Mouse (Mus musculus): ENCODE results near the gene Gins1.

Gene Gins1

DNA sequence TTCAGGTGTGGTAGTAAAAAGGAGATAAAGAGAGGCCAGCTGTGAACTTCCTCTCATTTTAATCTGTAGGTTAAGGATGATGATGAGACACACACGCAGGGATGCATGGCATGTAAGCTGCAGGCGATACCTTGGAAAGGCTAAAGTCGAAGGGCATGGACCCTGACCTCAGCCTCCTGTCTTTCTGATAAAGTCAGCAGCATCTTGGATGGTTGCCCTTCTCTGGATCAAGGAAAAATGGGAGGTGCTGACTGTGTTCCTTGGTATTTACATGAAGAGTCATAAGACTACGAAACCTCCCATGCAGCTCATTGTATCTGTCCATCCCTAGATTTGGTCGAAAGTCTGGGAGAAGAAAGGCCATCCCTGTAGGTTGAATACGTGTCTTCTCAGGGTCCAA lies 4.9 kb upstream of the Gins1 start:
- ChIA-PET CTCF (interaction anchor here in 1 of 4 experiments (0.6 kb wide), 1 partner anchor 1297 kb away, joined by 3 read pairs; no protein-coding TSS in a partner anchor), POLR2A (interaction anchor here in 2 of 4 experiments (0.6 to 1.7 kb wide), 3 partner anchors 9 to 245 kb away, joined by 3 to 7 read pairs (median 3); no protein-coding TSS in a partner anchor)

DNA sequence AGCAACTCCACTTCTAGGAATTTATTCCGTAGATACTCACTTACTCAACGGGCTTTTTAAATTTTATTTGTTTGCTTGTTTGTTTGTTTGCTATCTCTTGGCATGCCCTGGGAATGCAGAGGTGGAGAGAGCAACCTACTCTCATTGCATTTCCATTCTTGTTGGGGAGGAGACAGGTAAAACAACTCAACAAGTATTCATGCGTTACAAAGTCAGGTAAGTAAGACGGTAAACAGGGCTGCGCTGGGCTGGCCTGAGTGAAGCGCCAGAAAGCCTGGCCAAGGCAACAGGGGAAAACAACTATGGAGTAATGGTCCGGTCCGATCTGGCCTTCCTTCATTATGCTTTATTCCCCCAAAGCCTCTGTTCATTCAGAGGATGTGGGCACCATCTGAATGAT lies 2.9 kb upstream of the Gins1 start:
- CTCF ChIA-PET = no interaction called here

DNA sequence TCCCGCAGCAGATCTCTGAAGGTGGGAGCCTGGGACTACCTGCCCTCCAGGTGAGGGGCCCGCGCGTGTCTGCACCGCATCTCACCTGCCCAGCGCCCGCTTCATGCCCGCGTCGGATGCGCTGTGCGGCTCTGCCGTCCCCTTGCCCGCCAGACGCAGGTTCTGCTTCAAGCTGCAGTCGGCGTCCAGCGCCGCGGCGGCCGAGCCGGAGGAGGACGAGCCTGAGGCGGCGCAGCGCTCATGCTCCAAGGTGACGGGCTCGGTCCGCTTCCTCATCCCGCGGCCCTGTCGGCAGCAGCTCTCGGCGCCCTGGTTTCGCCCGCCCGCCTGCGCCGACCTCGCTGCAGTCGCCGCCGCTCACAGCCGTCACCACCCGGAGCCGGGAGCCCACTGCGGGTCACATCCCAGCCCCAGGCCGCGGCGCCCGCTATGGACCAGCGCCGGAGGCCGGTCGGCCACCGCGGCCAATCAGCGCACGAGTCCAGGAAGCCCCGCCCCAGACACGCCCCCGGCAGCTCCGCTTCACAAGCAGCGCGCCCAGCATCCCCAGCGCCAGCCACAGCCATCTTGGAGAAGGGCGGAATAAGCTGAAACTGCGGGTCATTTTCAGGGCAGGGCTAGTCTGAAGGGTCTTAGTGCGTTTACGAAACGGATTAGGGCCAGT lies 796 bp upstream of the Gins1 start, which contains the start of gene Abhd12:
TSS of gene Abhd12 (minus strand) at position 470 of the 664 bp plus-strand sequence.
- POLR2A ChIA-PET = interaction anchor here in 3 of 4 experiments (0.6 to 5.6 kb wide), 98 partner anchors 9 to 1900 kb away, joined by 3 to 71 read pairs (median 4); partner anchors contain the start of genes Entpd6 (in 2 of the 3), Nanp (in 2 of the 3), Ninl (in 2 of the 3) and Acss1 (in 1 of the 3)
- CTCF ChIA-PET = interaction anchor here (0.5 to 2.0 kb wide), 9 partner anchors 9 to 886 kb away, joined by 3 to 9 read pairs (median 4); no protein-coding TSS in a partner anchor

More for the DNA sequence above, 2.9 kb upstream of the Gins1 start:
- POLR2A ChIA-PET = interaction anchor here in 1 of 4 experiments (2.9 kb wide), 1 partner anchor 18 kb away, joined by 13 read pairs; no protein-coding TSS in a partner anchor

DNA sequence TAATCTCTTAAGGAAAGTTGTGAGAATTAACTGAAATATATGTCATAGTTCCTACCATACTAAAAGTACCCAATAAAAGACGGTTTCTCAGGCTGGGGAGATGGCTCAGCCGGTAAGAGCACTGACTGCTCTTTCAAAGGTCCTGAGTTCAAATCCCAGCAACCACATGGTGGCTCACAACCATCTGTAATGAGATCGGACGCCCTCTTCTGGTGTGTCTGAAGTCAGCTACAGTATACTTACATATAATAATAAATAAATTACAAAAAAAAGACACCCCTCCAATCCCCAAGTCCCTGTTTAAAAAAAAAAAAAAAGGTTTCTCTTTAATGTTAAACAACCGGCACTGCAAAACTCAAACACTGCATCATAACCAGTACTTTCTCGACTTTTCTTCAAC lies 3.7 kb downstream of the Gins1 start:
- CTCF ChIA-PET = interaction anchor here in 2 of 4 experiments (0.5 to 1.0 kb wide), 2 partner anchors 130 to 148 kb away, joined by 3 read pairs; no protein-coding TSS in a partner anchor
- POLR2A ChIA-PET = interaction anchor here in 3 of 4 experiments (0.7 to 2.7 kb wide), 72 partner anchors 8 to 1487 kb away, joined by 3 to 22 read pairs (median 5); partner anchors contain the start of genes Nanp (in 3 of the 3), Ninl (in 3 of the 3), Acss1 (in 2 of the 3) and Entpd6 (in 1 of the 3)

DNA sequence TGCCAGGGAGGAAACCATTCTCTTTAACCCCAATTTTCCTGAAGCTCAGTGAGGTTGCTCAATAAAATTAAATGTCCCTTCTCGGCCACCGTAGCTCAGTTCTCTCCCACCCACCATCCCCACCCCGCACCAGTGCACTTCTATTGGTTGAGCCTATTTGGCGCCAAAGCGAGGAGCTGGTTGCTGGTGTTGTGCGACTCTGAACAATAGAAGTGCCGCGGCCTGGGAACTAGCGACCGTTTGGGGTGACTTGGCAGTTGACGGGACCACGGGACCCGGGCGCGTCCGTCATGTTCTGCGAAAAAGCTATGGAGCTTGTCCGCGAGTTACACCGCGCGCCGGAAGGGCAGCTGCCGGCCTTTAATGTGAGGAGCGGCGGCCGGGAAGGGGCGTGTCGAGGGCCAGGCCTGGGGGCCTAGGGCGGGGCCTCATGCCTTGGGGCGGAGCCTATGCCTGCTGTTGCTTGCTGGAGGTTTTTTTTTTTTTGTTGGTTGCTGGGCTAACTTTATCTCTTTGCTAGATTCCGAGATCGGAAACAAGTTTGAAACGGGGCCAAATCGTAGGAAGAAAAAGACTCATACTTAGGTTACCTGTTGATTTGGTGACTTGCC lies 4.3 kb downstream of the Gins1 start:
- ChIA-PET CTCF (interaction anchor here in 2 of 4 experiments (0.5 to 1.0 kb wide), 7 partner anchors 109 to 956 kb away, joined by 3 to 8 read pairs (median 3); no protein-coding TSS in a partner anchor), POLR2A (interaction anchor here (0.5 to 2.7 kb wide), 93 partner anchors 9 to 1487 kb away, joined by 3 to 22 read pairs (median 4); partner anchors contain the start of genes Nanp (in 3 of the 4), Ninl (in 3 of the 4), Acss1 (in 2 of the 4) and Entpd6 (in 1 of the 4))

DNA sequence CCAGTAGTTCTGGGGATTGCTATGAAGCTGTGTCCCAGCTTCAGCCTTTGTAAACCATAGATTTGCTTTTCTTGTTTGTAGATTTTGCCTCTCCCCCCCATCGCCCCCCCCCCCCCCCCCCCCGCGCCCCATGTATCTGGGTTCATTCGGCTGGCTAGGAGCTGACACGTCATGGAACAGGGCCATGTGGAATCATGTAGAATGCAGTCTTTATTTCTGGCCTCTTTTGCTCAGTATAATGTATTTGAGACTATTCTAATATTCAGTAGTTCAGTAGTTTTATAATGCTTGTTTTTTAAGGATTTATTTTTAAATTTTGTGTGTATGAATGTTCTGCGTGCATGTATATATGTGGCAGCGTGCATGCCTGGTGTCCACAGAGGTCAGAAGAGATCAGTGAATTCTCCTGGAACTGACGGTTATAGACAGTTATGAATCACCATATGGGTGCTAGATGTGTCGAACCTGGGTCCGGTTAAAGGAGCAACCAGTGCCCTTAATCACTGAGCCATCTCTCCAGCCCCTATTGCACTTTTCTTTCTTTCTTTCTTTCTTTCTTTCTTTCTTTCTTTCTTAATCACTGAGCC lies 5.2 kb downstream of the Gins1 start:
- ChIA-PET CTCF (interaction anchor here in 2 of 4 experiments (0.7 to 0.8 kb wide), 2 partner anchors 720 to 955 kb away, joined by 3 to 4 read pairs; no protein-coding TSS in a partner anchor), POLR2A (interaction anchor here (0.6 to 2.4 kb wide), 45 partner anchors 9 to 1430 kb away, joined by 3 to 20 read pairs (median 5); partner anchors contain the start of genes Nanp (in 2 of the 4), Ninl (in 2 of the 4), Entpd6 (in 1 of the 4) and Pygb (in 1 of the 4))

GRCm38 (mm10) chr2:150914781-150915515 lies 9.7 kb downstream of the Gins1 start:
- POLR2A ChIA-PET = interaction anchor here in 2 of 4 experiments (1.3 to 1.7 kb wide), 2 partner anchors 10 to 124 kb away, joined by 3 to 7 read pairs; partner anchors contain the start of genes Abhd12 (in 1 of the 2), Nanp (in 1 of the 2) and Ninl (in 1 of the 2)
- CTCF ChIA-PET = no interaction called here

GRCm38 (mm10) chr2:150915786-150916185 lies 10.6 kb downstream of the Gins1 start:
- POLR2A ChIA-PET = interaction anchor here in 2 of 4 experiments (1.3 to 1.7 kb wide), 2 partner anchors 11 to 123 kb away, joined by 3 to 7 read pairs; partner anchors contain the start of genes Abhd12 (in 1 of the 2), Nanp (in 1 of the 2) and Ninl (in 1 of the 2)
- CTCF ChIA-PET = no interaction called here

DNA sequence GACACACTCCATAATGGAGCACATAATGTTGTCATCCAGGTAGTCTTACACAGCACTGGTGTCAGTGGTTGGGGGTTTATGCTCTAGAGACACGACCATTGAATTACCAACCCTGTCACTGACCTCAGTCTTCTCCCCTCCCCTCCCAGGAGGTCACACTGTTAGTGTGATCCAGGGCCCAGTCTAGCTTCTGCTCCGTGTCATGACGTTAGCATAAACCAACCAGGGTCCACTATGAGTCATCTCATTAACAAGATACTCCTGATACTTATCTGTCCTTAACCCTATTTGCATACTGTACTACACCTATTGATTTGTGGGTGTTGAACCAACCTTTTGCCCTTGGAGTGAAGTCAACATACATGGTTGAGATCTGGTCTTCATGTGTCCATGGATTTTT lies 13.5 kb downstream of the Gins1 start:
- ChIA-PET CTCF (interaction anchor here in 2 of 4 experiments (0.6 kb wide), 2 partner anchors 54 to 1030 kb away, joined by 3 read pairs; no protein-coding TSS in a partner anchor), POLR2A (interaction anchor here in 3 of 4 experiments (0.7 to 4.9 kb wide), 6 partner anchors 9 to 80 kb away, joined by 3 to 20 read pairs (median 8); partner anchors contain the start of genes Abhd12 (in 1 of the 3) and Gins1 (in 1 of the 3))

GRCm38 (mm10) chr2:150920543-150920942 lies 15.3 kb downstream of the Gins1 start:
- CTCF ChIA-PET = no interaction called here

GRCm38 (mm10) chr2:150921697-150922096 lies 16.5 kb downstream of the Gins1 start:
- ChIA-PET POLR2A (interaction anchor here in 2 of 4 experiments (1.2 to 4.9 kb wide), 2 partner anchors 12 to 17 kb away, joined by 3 to 20 read pairs; partner anchors contain the start of gene Abhd12 (in 1 of the 2)), CTCF (no interaction called here)

More at GRCm38 (mm10) chr2:150920543-150920942, 15.3 kb downstream of the Gins1 start:
- POLR2A ChIA-PET = interaction anchor here in 1 of 4 experiments (0.6 to 4.9 kb wide), 4 partner anchors 9 to 117 kb away, joined by 3 to 20 read pairs (median 4); partner anchors contain the start of gene Abhd12

- ChIA-PET POLR2A (interaction anchor here in 2 of 4 experiments (1.2 to 4.9 kb wide), 2 partner anchors 12 to 18 kb away, joined by 3 to 20 read pairs; partner anchors contain the start of gene Abhd12 (in 1 of the 2)), CTCF (no interaction called here)
Measured at GRCm38 (mm10) chr2:150922165-150922564, 17.0 kb downstream of the Gins1 start.

- ChIA-PET CTCF (no interaction called here), POLR2A (interaction anchor here in 3 of 4 experiments (0.6 to 4.9 kb wide), 4 partner anchors 13 to 18 kb away, joined by 3 to 20 read pairs (median 4); partner anchors contain the start of gene Abhd12 (in 1 of the 3))
Measured at GRCm38 (mm10) chr2:150923026-150923425, 17.8 kb downstream of the Gins1 start.

- POLR2A ChIA-PET = interaction anchor here in 3 of 4 experiments (0.6 to 1.5 kb wide), 3 partner anchors 14 to 97 kb away, joined by 4 to 5 read pairs (median 5); no protein-coding TSS in a partner anchor
- CTCF ChIA-PET = no interaction called here
Measured at GRCm38 (mm10) chr2:150923505-150923904, 18.3 kb downstream of the Gins1 start.

DNA sequence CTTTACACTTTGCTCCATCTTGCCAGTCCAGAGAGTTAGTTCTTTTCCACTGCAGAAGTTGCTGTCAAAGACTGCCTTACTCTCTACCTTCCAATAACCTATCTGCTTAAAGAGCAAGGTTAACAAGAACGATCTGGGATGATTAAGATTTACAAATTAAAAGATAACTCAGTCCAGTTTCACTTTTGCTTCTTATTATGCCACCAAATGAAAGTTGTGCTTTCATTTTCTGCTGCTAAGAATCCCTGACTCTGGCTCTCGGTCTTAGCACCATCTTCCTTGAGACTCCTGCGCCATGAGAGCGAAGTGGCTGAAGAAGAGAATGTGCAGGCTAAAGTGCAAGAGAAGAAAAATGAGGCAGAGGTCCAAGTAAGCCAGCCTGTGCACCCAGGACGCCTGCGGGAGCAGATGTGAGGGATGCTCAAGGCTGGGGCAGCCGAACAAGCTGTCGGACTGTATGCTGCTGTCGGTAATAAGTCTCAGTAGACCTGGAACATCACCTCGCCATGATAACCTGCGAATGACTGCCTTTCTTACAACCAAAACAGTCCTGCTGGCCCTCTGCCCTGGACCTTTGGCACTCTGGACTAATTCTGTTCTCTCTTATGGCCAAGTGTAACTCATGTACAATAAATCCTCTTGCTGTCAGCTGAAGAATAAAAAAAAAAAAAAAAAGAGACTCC lies 22.0 kb downstream of the Gins1 start:
- ChIA-PET POLR2A (interaction anchor here in 1 of 4 experiments (0.7 to 1.5 kb wide), 2 partner anchors 15 to 628 kb away, joined by 6 to 7 read pairs; no protein-coding TSS in a partner anchor), CTCF (interaction anchor here in 1 of 4 experiments (0.6 kb wide), 1 partner anchor 134 kb away, joined by 7 read pairs; no protein-coding TSS in a partner anchor)

DNA sequence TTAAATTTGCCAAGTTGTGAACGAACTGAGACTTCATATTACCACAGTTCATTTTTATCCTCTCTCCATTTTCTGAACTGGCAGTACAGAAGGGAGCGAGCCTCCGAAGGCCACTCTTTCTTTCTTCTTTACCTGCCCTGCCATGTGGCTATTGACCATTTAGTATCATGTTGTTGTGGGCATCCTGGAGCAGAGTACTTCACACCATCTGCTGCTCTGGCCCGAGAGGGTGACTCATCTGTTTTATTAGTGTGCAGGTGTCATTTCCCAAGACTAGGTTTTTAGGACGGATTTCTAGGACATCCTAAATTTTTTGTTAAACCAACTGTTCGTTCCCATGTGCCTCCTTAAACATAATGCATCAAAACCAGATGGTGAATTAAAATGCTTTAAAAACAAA lies 24.0 kb downstream of the Gins1 start:
- CTCF ChIA-PET = no interaction called here
- POLR2A ChIA-PET = interaction anchor here in 2 of 4 experiments (0.6 to 1.0 kb wide), 2 partner anchors 9 to 17 kb away, joined by 3 read pairs; no protein-coding TSS in a partner anchor
